Mouse (Mus musculus): ENCODE results near the gene Pdgfb. TPM values are rescaled to one million over a fixed set of nuclear protein-coding genes. Genes with fewer than 3 reads are reported as not detected.

Gene Pdgfb
- polyA plus RNA-seq, 1 experiment from 2014 or later: 2.2 TPM

DNA sequence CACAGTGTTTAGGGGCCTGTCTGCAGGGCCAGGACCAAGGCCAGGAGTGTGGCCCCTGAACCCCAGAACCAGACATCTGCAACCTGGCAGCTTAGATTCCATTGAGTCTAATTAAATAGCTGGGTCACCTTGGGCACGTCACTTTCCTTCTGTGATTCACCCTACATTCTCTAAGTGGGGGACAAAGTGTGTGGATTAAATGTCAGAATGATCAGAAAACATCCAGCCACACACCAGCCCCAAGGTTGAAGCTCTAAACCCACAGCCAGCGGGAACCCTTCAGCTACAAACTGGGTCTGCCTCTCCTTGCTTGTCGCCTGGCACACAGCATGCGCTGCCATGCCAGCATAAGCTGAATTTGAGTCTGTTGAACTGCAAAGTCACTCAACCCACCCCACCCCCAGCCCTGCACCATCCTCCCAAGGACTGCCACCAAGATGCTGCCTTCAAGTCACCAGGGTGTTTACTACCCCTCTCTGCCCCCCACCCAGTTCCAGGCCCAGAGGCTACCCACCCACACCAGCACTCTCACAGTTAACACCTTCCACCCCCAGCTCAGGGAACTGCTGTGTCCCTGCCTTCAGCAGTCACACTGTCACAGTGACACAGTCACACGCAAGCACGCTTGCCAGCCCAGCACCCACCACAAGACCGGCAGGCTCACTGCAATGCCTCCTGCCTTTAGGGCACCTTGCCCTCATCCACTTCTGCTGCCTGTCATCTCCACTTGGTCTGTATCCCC lies 605 bp upstream of the Pdgfb start:
- ATAC-seq: no peak
- H3K9me3 ChIP-seq (replicated peaks): no peaks in the 10 kb centered on the region
- no peak overlapping the region for H3K27ac ChIP-seq
- H3K27me3 ChIP-seq (replicated peaks): peaks cover 78% of the 10 kb centered on the region
- no peak overlapping the region for H3K9ac ChIP-seq
- no peaks in the 10 kb centered on the region for H3K36me3 ChIP-seq
- peaks cover 35% of the 10 kb centered on the region for H3K4me1 ChIP-seq
- no peak overlapping the region for H3K4me3 ChIP-seq
- 56% methylated on average over 7 of the region's 7 CpGs for WGBS (ENCODE audit: insufficient replicate concordance)
- peak overlapping the region; percentile 79 for H3K4me2 ChIP-seq

DNA sequence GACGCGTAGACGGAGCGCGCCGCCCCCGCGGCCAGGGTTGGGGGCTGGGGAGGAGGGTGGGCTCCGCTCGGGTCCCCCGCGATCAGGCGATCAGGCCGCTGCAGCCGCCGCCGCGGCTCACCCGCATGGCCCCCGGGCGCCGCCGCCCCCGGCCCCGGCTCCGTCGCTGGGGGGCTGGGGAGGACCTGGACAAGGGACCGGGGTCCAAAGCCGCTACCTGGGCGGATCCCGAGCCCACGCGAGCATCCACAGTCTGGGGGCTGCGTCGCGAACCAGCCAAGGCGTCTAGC lies 801 bp downstream of the Pdgfb start:
- Histone ChIP-seq H3K36me3 (no peaks in the 10 kb centered on the region), H3K27ac (peak overlapping the region; percentile 30; the same call in 1 of the 2 replicates), H3K4me2 (peak overlapping the region; percentile 79), H3K4me1 (peaks cover 41% of the 10 kb centered on the region), H3K4me3 (peak overlapping the region; percentile 58), H3K9ac (peak overlapping the region; percentile 64), H3K27me3 (replicated peaks) (peaks cover 75% of the 10 kb centered on the region), H3K9me3 (replicated peaks) (no peaks in the 10 kb centered on the region)
- no peak for ATAC-seq
- under 1% methylated on average over 37 of the region's 37 CpGs for WGBS (ENCODE audit: insufficient replicate concordance)

DNA sequence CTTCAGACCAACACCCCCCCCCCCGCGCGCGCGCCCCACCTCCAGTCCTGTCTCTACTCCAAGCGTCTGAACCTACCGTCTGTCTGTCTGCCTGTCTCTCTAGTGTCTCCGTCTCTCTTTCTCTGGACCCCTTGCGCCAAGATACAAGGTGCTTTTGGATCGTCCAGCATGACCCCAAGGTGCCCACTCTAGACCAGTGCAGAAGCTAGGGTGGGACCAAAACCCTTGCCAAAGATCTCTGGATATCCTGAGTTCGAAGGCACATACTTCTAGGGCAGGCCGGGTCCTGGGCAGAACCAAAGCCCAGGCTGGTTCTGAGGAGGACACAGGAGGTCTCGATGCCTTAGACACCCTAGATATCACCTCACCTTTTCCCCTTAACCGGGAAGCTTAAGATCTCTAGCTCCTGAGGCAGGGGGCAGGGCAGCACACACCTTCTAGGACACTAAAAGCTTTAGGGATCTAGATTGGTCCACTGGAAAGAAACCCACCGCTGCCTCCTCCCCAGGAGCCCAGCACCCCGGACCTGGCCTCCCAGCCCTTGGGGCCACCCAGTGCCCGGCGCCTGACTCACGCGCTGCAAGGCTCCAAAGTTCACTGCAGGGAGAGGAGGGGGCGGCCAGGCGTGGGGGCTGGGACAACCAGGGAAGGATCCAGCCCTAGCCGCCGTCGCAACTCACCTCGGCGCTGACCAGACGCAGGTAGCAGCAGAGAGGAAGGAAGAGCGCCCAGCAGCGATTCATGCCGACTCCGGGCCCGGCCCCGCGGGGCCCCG lies 1.3 kb downstream of the Pdgfb start:
- no peak; the same call in 1 of the 2 replicates for ATAC-seq

DNA sequence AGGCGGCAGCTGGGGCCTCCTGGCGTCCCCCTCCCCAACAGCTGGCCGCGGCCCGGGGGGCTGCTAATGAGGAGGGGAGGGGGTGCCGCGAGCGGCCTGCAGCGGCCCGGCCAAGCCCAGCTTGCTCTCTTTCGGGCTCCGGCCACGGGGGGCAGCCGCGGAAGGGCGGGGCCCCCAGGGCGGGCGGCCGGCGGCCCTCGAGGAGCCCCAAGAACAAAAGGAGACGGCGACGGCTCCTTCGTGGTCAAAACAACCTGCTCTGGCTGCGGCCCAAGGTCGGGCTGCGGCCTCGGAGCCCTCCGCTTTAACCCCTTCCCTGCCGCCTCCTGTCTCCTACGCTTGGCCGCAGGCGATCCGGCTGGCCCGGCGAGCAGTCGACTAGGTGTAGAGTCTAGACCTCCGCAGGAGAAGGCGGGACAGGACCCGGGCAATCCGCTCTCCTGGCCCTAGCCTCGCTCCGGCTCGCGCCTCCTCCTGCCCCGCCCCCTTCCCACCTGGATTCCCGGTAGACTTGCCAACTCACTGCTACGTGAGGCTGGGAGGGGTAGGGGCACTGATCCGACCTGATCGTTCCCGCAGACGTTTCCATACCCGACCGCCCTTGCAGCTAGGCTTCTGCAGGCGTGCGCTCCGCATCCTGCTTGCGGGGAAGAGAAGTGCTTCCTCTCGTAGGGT lies 2.1 kb downstream of the Pdgfb start:
- 1% methylated on average over 56 of the region's 60 CpGs for WGBS (ENCODE audit: insufficient replicate concordance)
- Histone ChIP-seq H3K36me3 (no peaks in the 10 kb centered on the region), H3K4me3 (peak overlapping the region; percentile 58), H3K27me3 (replicated peaks) (peaks cover 75% of the 10 kb centered on the region), H3K4me1 (peaks cover 41% of the 10 kb centered on the region), H3K9ac (peak overlapping the region; percentile 64), H3K4me2 (peak overlapping the region; percentile 79), H3K27ac (peak overlapping the region; percentile 30), H3K9me3 (replicated peaks) (no peaks in the 10 kb centered on the region)
- ATAC-seq: peak; percentile 22; the same call in 1 of the 2 replicates

More for the DNA sequence above, 1.3 kb downstream of the Pdgfb start:
- peaks cover 41% of the 10 kb centered on the region for H3K4me1 ChIP-seq
- H3K4me2 ChIP-seq: peak overlapping the region; percentile 79
- H3K4me3 ChIP-seq: peak overlapping the region; percentile 58
- H3K36me3 ChIP-seq: no peaks in the 10 kb centered on the region
- 1% methylated on average over 36 of the region's 36 CpGs for WGBS (ENCODE audit: insufficient replicate concordance)
- H3K27ac ChIP-seq: peak overlapping the region; percentile 6; the same call in 1 of the 2 replicates
- no peaks in the 10 kb centered on the region for H3K9me3 ChIP-seq (replicated peaks)
- H3K9ac ChIP-seq: peak overlapping the region; percentile 64
- H3K27me3 ChIP-seq (replicated peaks): peaks cover 75% of the 10 kb centered on the region

DNA sequence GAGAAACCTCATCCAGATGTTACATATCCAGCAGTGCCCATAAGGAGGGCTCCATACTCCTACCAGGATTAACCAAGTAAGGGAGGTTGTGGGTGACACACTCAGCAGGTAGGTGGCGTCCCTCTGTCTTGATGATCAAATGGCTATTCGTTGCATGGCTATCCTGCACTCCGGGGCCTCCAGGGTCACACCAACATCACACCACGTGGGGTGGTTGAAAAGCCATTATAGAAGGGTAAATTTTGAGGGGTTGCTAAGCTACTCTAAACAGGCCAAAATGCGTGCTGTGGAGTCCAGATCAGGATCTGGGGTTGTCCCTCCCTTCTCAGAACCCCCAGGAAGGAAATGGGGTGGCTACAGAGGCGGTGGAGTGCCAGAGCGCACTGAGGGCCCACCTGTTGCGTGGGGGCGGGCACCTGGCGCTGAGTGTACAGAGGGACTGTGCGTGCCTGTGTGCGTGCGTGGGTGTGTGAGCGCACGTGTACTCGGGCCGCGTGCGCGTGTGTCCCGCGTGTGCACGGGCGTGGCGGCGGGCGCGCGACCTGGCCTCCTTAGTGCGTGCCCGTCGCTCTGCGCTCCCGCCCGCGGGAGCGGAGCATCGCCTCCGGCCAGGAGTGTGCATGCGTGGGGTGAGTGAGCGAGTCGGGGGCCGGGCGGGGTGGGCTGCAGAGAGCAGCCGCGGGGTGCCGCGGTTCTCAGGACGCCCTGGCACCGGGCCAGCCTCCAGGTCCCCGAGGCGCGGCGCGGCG lies 2.8 kb downstream of the Pdgfb start:
- peak overlapping the region; percentile 30; the same call in 1 of the 2 replicates for H3K27ac ChIP-seq
- H3K27me3 ChIP-seq (replicated peaks): peaks cover 72% of the 10 kb centered on the region
- H3K4me3 ChIP-seq: peak overlapping the region; percentile 58
- H3K4me2 ChIP-seq: peak overlapping the region; percentile 79
- H3K4me1 ChIP-seq: peaks cover 41% of the 10 kb centered on the region
- no peaks in the 10 kb centered on the region for H3K36me3 ChIP-seq
- peak overlapping the region; percentile 64 for H3K9ac ChIP-seq
- no peaks in the 10 kb centered on the region for H3K9me3 ChIP-seq (replicated peaks)
- no peak for ATAC-seq
- 2% methylated on average over 56 of the region's 56 CpGs for WGBS (ENCODE audit: insufficient replicate concordance)

DNA sequence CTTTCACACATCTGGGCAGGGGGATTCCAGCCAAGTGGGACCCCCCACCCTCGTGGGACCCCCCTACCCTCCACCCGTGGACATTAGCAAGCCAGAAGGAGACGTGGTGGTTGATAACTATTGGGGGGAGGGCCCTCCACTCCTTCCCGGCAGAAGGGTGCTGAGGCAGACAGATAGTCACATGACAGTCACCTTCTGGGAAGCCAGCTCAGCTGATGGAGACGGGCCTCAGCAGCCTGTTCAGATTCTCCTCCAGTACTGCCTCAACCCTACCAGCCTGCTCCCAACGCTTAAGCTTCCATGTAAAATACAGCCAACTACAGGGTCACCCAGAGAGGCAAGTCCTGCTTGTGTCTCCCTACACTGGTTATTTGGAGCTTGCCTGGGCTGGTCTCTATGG lies 3.6 kb downstream of the Pdgfb start:
- Histone ChIP-seq H3K36me3 (no peaks in the 10 kb centered on the region), H3K4me2 (0 out of 2 replicates have a peak overlapping the region, but pooled peaks have one; percentile 79), H3K4me3 (0 out of 2 replicates have a peak overlapping the region, but pooled peaks have one; percentile 58), H3K27me3 (replicated peaks) (peaks cover 68% of the 10 kb centered on the region), H3K27ac (no peak overlapping the region), H3K9me3 (replicated peaks) (no peaks in the 10 kb centered on the region), H3K9ac (no peak overlapping the region), H3K4me1 (peaks cover 42% of the 10 kb centered on the region)
- ATAC-seq: no peak
- 15% methylated on average over 6 of the region's 6 CpGs for WGBS (ENCODE audit: insufficient replicate concordance)

DNA sequence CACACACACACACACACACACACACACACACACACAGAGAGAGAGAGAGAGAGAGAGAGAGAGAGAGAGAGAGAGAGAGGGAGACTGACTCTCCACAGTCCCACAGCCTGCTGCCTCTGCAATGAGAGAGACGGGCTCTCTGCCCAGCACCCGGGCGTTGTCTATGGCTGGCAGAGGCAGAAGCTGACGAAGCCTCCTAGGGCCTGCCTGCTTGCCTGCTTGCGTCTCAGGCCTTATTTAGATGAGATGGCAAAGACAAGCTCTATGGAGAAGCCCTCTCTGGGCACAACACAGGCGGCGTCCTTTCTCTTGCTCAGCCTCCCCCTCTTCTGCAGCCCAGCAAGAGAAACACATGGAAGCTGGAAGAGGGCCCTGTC lies 4.6 kb downstream of the Pdgfb start:
- no peak for ATAC-seq
- no peaks in the 10 kb centered on the region for H3K9me3 ChIP-seq (replicated peaks)
- H3K4me3 ChIP-seq: no peak overlapping the region
- H3K4me2 ChIP-seq: no peak overlapping the region
- no peak overlapping the region for H3K27ac ChIP-seq
- H3K36me3 ChIP-seq: no peaks in the 10 kb centered on the region
- 55% methylated on average over 7 of the region's 7 CpGs for WGBS (ENCODE audit: insufficient replicate concordance)
- H3K9ac ChIP-seq: no peak overlapping the region
- peaks cover 47% of the 10 kb centered on the region for H3K4me1 ChIP-seq
- H3K27me3 ChIP-seq (replicated peaks): peaks cover 63% of the 10 kb centered on the region

DNA sequence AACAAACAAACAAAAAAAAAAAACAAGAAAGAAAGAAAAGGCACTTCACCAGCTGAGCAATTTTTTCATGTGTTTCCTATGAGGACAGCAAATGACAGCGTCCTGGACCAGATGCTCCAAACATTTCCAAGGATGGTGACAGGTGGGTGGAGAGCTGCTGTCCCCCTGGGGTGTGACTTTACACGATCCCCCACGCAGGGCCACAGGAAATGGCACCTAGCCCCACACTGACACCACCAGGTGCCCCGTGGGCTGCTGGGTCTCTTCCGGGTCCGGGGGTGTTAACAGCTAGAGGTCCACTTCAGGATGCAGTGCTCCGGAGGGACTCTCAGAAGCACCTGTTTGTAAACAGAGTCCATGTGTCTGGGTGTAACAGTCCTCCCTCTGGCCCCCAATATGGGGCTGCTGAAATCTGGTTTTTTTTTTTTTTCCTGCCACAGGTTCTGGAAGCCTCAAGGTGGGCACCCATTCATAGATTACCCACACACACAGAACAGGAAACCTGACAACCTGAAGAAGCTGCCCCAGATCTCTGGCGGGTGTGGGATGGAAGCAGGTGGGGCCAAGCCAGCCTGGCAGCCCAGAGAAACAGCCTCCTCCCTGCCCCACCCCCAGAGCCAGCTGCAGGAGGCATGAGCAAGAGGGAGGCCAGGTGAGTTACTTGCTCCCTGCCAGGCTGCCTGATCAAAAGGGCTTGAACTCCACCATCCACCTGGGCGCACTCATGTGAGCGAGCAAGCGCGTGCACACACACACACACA lies 5.2 kb downstream of the Pdgfb start:
- 65% methylated on average over 12 of the region's 12 CpGs for WGBS (ENCODE audit: insufficient replicate concordance)
- H3K4me3 ChIP-seq: no peak overlapping the region
- no peak overlapping the region for H3K9ac ChIP-seq
- no peak for ATAC-seq
- no peaks in the 10 kb centered on the region for H3K36me3 ChIP-seq
- no peaks in the 10 kb centered on the region for H3K9me3 ChIP-seq (replicated peaks)
- H3K4me1 ChIP-seq: peaks cover 48% of the 10 kb centered on the region
- H3K4me2 ChIP-seq: no peak overlapping the region
- H3K27me3 ChIP-seq (replicated peaks): peaks cover 58% of the 10 kb centered on the region
- H3K27ac ChIP-seq: no peak overlapping the region

DNA sequence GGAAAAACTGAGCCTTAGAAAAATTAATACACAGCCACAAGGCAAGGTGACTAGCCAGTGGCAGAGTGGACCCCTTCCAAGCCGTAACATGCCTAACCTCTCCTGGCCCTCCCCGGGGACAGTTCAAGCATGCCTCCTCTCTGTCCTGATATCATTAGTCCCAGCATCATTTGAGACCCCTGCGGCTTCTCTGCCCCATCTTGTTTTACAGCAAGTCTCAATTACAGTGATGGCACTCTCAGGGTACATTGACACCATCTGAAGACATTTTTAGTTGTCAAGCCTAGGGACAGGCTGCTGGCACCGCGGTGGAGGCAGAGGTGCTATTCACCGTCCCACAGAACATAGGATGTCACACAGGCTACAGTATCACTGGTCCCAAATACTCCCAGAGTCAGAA lies 6.3 kb downstream of the Pdgfb start:
- Histone ChIP-seq H3K4me2 (no peak overlapping the region), H3K27ac (no peak overlapping the region), H3K4me3 (no peak overlapping the region), H3K36me3 (no peaks in the 10 kb centered on the region), H3K9me3 (replicated peaks) (no peaks in the 10 kb centered on the region), H3K27me3 (replicated peaks) (peaks cover 46% of the 10 kb centered on the region), H3K4me1 (peaks cover 46% of the 10 kb centered on the region), H3K9ac (no peak overlapping the region)
- ATAC-seq: no peak
- 75% methylated on average over 6 of the region's 6 CpGs for WGBS (ENCODE audit: insufficient replicate concordance)

DNA sequence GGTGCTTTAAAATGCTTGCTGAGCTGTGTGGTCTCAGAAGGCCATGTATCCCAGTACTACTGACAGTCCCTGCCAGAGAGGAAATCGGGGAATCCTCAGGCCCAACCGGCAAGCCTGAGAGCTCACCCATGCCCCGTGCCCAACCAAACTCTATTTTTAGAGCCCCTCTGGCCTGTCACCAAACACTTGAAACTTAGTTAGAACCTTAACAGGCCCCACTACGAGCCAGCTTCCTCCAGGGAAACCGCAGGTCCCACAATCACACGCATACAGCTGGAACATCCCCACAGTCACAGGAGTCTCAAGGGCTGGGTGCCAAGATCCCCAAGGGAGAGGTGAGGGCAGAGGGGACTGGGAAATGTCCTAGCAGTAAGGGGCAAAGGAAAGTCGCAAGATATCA lies 8.6 kb downstream of the Pdgfb start:
- Histone ChIP-seq H3K4me1 (peaks cover 34% of the 10 kb centered on the region), H3K4me3 (no peak overlapping the region), H3K9me3 (replicated peaks) (no peaks in the 10 kb centered on the region), H3K36me3 (no peaks in the 10 kb centered on the region), H3K4me2 (no peak overlapping the region; the same call in 1 of the 2 replicates), H3K27ac (peak overlapping the region; percentile 57), H3K27me3 (replicated peaks) (peaks cover 23% of the 10 kb centered on the region), H3K9ac (no peak overlapping the region)
- WGBS (ENCODE audit: insufficient replicate concordance): 4% methylated on average over 7 of the region's 7 CpGs
- ATAC-seq: peak; percentile 30; the same call in 1 of the 2 replicates

DNA sequence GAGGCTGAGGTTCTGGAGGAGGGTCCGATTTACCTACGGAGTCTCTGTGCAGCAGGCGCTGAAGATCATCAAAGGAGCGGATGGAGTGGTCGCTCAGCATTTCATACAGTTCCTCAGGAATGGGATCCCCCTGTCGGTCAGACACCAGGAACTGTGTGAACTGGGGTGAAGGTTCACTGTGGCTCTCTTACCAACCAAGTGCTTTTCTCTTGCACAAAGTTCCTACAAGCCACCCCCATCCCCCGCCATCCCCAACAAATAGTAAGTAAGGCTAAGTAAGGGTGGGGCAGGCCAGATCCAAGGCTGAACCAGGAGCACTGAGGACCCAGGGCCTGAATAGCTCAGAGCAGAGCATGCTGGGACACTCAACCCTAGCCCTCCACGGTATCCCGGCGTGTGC lies 9.3 kb downstream of the Pdgfb start:
- H3K9me3 ChIP-seq (replicated peaks): no peaks in the 10 kb centered on the region
- H3K27ac ChIP-seq: peak overlapping the region; percentile 57
- no peaks in the 10 kb centered on the region for H3K36me3 ChIP-seq
- no peak overlapping the region for H3K9ac ChIP-seq
- peak overlapping the region; percentile 13; the same call in 1 of the 2 replicates for H3K4me2 ChIP-seq
- peaks cover 16% of the 10 kb centered on the region for H3K27me3 ChIP-seq (replicated peaks)
- ATAC-seq: no peak
- H3K4me1 ChIP-seq: peaks cover 41% of the 10 kb centered on the region
- WGBS (ENCODE audit: insufficient replicate concordance): 39% methylated on average over 10 of the region's 10 CpGs
- H3K4me3 ChIP-seq: no peak overlapping the region

All from liver, embryonic 12.5 days (tissue).